Mouse (Mus musculus): ENCODE results near the gene Kcnk18.

Gene Kcnk18

GRCm38 (mm10) chr19:59221131-59221530 lies 2.1 kb downstream of the Kcnk18 start:
- DNase-seq (ENCODE audit: low read depth, low spot score), result no peak

- no peak for DNase-seq (ENCODE audit: low read depth, low spot score)
Measured at GRCm38 (mm10) chr19:59228376-59228775, 9.4 kb downstream of the Kcnk18 start.

GRCm38 (mm10) chr19:59232786-59233185 lies 13.8 kb downstream of the Kcnk18 start:
- DNase-seq (ENCODE audit: low read depth, low spot score), result no peak

GRCm38 (mm10) chr19:59235001-59235400 lies 16.0 kb downstream of the Kcnk18 start:
- DNase-seq (ENCODE audit: low read depth, low spot score), result no peak

GRCm38 (mm10) chr19:59236046-59236445 lies 17.0 kb downstream of the Kcnk18 start:
- DNase-seq (ENCODE audit: low read depth, low spot score), result no peak

- no peak for DNase-seq (ENCODE audit: low read depth, low spot score)
Measured at GRCm38 (mm10) chr19:59238630-59239029, 19.6 kb downstream of the Kcnk18 start.

GRCm38 (mm10) chr19:59239124-59239817 lies 20.3 kb downstream of the Kcnk18 start:
- peak; percentile 88 for DNase-seq (ENCODE audit: low read depth, low spot score)

- DNase-seq (ENCODE audit: low read depth, low spot score), result no peak
Measured at GRCm38 (mm10) chr19:59241987-59242386, 23.0 kb downstream of the Kcnk18 start.

GRCm38 (mm10) chr19:59243057-59243456 lies 24.0 kb downstream of the Kcnk18 start:
- DNase-seq (ENCODE audit: low read depth, low spot score), result no peak

GRCm38 (mm10) chr19:59248144-59248543 lies 29.1 kb downstream of the Kcnk18 start:
- DNase-seq (ENCODE audit: low read depth, low spot score), result no peak

- DNase-seq (ENCODE audit: low read depth, low spot score), result peak; percentile 34
Measured at GRCm38 (mm10) chr19:59248553-59249286, 29.7 kb downstream of the Kcnk18 start.

GRCm38 (mm10) chr19:59252651-59253050 lies 33.6 kb downstream of the Kcnk18 start:
- no peak for DNase-seq (ENCODE audit: low read depth, low spot score)

- DNase-seq (ENCODE audit: low read depth, low spot score), result no peak
Measured at GRCm38 (mm10) chr19:59259633-59260032, 40.6 kb downstream of the Kcnk18 start.

- DNase-seq (ENCODE audit: low read depth, low spot score), result no peak
Measured at GRCm38 (mm10) chr19:59260718-59261442, 41.9 kb downstream of the Kcnk18 start, which contains the start of gene Slc18a2. Gene Slc18a2, plus strand, starts transcription at chr19:59260896.

GRCm38 (mm10) chr19:59261604-59262003 lies 42.6 kb downstream of the Kcnk18 start:
- DNase-seq (ENCODE audit: low read depth, low spot score), result no peak

- no peak for DNase-seq (ENCODE audit: low read depth, low spot score)
Measured at GRCm38 (mm10) chr19:59263171-59263570, 44.2 kb downstream of the Kcnk18 start.

- DNase-seq (ENCODE audit: low read depth, low spot score), result no peak
Measured at GRCm38 (mm10) chr19:59264838-59265532, 46.0 kb downstream of the Kcnk18 start.

- DNase-seq (ENCODE audit: low read depth, low spot score), result no peak
Measured at GRCm38 (mm10) chr19:59265907-59266306, 46.9 kb downstream of the Kcnk18 start.

- DNase-seq (ENCODE audit: low read depth, low spot score), result no peak
Measured at GRCm38 (mm10) chr19:59267417-59267963, 48.5 kb downstream of the Kcnk18 start.

- no peak for DNase-seq (ENCODE audit: low read depth, low spot score)
Measured at GRCm38 (mm10) chr19:59273190-59273589, 54.2 kb downstream of the Kcnk18 start.

- no peak for DNase-seq (ENCODE audit: low read depth, low spot score)
Measured at GRCm38 (mm10) chr19:59276354-59276753, 57.3 kb downstream of the Kcnk18 start.

All from CD4-positive, CD25-positive, alpha-beta regulatory T cell, adult 2 months (primary cell).